Mouse (Mus musculus): ENCODE data around the gene Mier3. TPM values are rescaled to one million over a fixed set of nuclear protein-coding genes. Genes with fewer than 3 reads are reported as not detected.
A peak's percentile ranks its signal among the peaks of the same experiment; 100 is the strongest.
"Not testable (repeated sequence)": the region's sequence is repeated elsewhere in the genome, so short reads cannot be mapped to it uniquely, and the experiment has no call there.

Mier3 gene
- polyA plus RNA-seq, 1 experiment, result 17.2 TPM

- peak; percentile 7 for DNase-seq (ENCODE audit: low read depth)
- TF ChIP-seq CTCF (IDR thresholded peaks at IDR 0.05; ENCODE audit: borderline replicate concordance, extremely low read depth, insufficient read depth, insufficient read length) (no peak), POLR2A (IDR thresholded peaks at IDR 0.05; ENCODE audit: borderline replicate concordance, extremely low read depth, insufficient read depth, insufficient read length, poor library complexity, severe bottlenecking) (no peak)
These were observed 22.1 kb upstream of the Mier3 start for GRCm38 (mm10) chr13:111658501-111659280.

DNA sequence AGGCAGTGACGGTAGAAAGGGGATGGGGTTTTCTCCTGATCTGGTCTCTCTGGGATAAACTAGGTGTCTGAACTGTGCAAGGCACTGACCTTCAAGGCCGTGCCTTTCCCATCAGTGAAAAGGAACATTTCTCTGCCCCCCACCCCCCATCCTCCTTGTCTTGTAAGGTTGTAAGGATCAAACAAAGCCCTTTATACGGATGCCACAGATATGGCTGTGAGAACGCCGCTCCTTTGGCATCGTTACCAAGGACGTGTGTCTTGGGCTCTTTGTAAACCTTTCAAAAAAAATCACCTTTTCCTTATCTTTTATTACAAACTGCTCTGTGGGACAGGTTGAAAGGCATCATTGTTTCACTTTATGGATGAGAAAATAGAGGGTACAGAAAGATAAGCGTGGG lies 21.3 kb upstream of the Mier3 start:
- TF ChIP-seq POLR2A (IDR thresholded peaks at IDR 0.05; ENCODE audit: borderline replicate concordance, extremely low read depth, insufficient read depth, insufficient read length, poor library complexity, severe bottlenecking), result no peak
- no peak for TF ChIP-seq CTCF (IDR thresholded peaks at IDR 0.05; ENCODE audit: borderline replicate concordance, extremely low read depth, insufficient read depth, insufficient read length)
- no peak for DNase-seq (ENCODE audit: low read depth)

DNA sequence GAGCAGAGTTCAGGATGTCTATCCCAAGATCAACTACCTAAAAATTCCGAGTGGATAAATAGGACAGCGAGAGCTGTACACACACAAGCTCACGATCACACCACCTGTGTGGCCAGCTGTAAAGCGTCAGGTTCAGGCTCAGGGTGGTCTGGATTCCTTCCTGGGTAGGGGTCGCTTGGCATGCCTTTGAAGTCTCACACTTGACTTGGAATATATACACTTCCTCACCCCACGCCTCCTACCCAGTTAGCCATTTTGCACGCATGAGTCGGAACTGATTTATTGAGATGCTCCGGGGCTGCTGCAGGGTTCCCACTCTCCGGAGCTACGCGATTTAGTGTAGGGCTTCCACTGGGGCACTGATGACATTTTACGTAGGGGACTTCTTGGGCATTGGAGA lies 20.7 kb upstream of the Mier3 start:
- TF ChIP-seq CTCF (IDR thresholded peaks at IDR 0.05; ENCODE audit: borderline replicate concordance, extremely low read depth, insufficient read depth, insufficient read length) (no peak), POLR2A (IDR thresholded peaks at IDR 0.05; ENCODE audit: borderline replicate concordance, extremely low read depth, insufficient read depth, insufficient read length, poor library complexity, severe bottlenecking) (no peak)
- no peak for DNase-seq (ENCODE audit: low read depth)

GRCm38 (mm10) chr13:111660556-111660955 lies 20.2 kb upstream of the Mier3 start:
- TF ChIP-seq POLR2A (IDR thresholded peaks at IDR 0.05; ENCODE audit: borderline replicate concordance, extremely low read depth, insufficient read depth, insufficient read length, poor library complexity, severe bottlenecking), result no peak
- TF ChIP-seq CTCF (IDR thresholded peaks at IDR 0.05; ENCODE audit: borderline replicate concordance, extremely low read depth, insufficient read depth, insufficient read length), result no peak
- DNase-seq (ENCODE audit: low read depth), result no peak

DNA sequence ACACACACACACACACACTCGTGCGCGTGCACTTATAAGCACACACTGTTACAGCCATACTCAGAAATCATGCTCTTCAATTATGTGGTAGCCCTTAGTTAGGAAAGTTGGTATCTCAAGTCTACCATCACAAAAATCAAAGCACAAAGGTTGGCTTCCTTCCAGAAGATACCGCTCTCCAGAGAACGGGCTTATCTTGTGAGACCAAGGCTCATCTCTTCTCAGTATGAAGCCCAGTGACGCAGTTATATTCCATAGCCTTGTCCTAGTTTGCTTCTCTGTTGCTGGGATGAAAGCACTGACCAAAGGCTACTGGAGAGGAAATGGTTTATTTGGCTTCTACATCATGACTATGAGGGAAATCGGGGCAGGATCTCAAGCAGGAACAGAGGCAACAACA lies 12.8 kb upstream of the Mier3 start:
- TF ChIP-seq POLR2A (IDR thresholded peaks at IDR 0.05; ENCODE audit: borderline replicate concordance, extremely low read depth, insufficient read depth, insufficient read length, poor library complexity, severe bottlenecking) (no peak), CTCF (IDR thresholded peaks at IDR 0.05; ENCODE audit: borderline replicate concordance, extremely low read depth, insufficient read depth, insufficient read length) (no peak)
- DNase-seq (ENCODE audit: low read depth), result no peak

- TF ChIP-seq CTCF (IDR thresholded peaks at IDR 0.05; ENCODE audit: borderline replicate concordance, extremely low read depth, insufficient read depth, insufficient read length) (no peak), POLR2A (IDR thresholded peaks at IDR 0.05; ENCODE audit: borderline replicate concordance, extremely low read depth, insufficient read depth, insufficient read length, poor library complexity, severe bottlenecking) (no peak)
- no peak for DNase-seq (ENCODE audit: low read depth)
These were observed 3.9 kb upstream of the Mier3 start for GRCm38 (mm10) chr13:111676841-111677240.

DNA sequence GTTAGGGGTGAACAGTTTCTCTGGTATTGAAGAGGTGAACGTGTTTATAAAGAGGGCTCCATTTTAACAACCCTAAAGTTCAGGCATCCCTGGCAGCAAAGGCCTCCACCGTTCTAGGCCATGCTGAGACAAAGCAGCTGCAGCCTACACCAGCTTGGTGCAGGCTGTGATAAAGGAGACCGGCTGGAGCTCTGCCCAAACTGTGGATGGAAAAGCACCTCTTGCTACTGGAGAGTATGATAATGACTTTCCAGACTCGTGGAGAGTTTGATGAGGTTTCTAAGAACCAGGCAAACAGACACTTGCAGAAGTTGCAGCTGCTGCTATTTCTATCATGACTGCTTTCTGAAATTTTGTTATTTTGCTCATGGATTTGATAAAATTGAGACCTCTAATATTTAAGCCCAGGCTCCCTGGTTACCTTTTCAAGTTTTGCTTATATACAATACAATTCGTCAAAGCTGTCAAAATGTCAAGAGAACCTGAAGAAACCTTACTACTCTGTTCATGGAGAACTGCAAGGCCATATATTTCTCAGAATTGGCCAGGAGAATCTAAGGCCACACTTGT lies 3.4 kb downstream of the Mier3 start:
- peak; percentile 59 for DNase-seq (ENCODE audit: low read depth)
- TF ChIP-seq CTCF (IDR thresholded peaks at IDR 0.05; ENCODE audit: borderline replicate concordance, extremely low read depth, insufficient read depth, insufficient read length) (no peak), POLR2A (IDR thresholded peaks at IDR 0.05; ENCODE audit: borderline replicate concordance, extremely low read depth, insufficient read depth, insufficient read length, poor library complexity, severe bottlenecking) (no peak)

DNA sequence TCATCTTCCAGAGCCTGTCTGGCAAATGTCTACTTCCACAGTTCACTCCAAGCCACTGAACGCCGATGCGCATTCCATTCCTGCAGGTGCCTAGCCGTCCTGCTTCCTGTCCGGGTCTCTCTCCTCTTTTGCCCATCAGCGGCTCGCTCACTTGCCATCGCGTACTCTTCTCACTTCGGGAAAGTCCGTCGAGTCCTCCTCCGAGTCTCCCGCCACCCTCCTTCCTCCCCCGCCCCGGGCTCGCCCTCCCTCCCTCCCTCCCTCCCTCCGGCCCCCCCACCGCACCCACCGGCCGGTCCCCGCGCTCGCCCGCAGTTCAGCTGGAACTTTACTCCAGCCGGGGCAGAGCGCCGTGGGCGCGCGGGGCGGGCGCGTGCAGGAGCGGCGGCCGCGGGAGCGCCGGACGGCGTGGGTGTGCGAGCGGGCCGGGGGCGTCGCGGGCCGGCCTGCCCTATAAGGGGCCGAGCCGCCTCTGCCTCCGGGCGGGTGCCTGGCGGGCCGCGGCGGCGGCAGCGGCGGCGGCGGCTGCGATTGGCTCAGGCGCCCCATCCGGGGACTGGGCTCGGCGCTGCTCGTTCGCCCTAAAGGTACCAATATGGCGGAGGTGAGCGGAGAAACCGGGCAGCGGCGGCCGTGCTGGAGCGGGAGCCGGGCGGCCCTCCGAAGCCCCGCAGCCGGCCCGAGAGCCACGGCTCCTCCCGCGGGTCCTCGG lies 5.1 kb downstream of the Mier3 start:
- TF ChIP-seq CTCF (IDR thresholded peaks at IDR 0.05; ENCODE audit: borderline replicate concordance, extremely low read depth, insufficient read depth, insufficient read length), result no peak
- TF ChIP-seq POLR2A (IDR thresholded peaks at IDR 0.05; ENCODE audit: borderline replicate concordance, extremely low read depth, insufficient read depth, insufficient read length, poor library complexity, severe bottlenecking), result peak; percentile 55; the same call in 1 of the 2 replicates
- peak; percentile 92 for DNase-seq (ENCODE audit: low read depth)

GRCm38 (mm10) chr13:111686522-111687284 lies 5.9 kb downstream of the Mier3 start:
- TF ChIP-seq POLR2A (IDR thresholded peaks at IDR 0.05; ENCODE audit: borderline replicate concordance, extremely low read depth, insufficient read depth, insufficient read length, poor library complexity, severe bottlenecking) (no peak), CTCF (IDR thresholded peaks at IDR 0.05; ENCODE audit: borderline replicate concordance, extremely low read depth, insufficient read depth, insufficient read length) (no peak)
- DNase-seq (ENCODE audit: low read depth), result peak; percentile 42

GRCm38 (mm10) chr13:111687285-111687781 lies 6.6 kb downstream of the Mier3 start:
- TF ChIP-seq POLR2A (IDR thresholded peaks at IDR 0.05; ENCODE audit: borderline replicate concordance, extremely low read depth, insufficient read depth, insufficient read length, poor library complexity, severe bottlenecking), result no peak
- no peak for TF ChIP-seq CTCF (IDR thresholded peaks at IDR 0.05; ENCODE audit: borderline replicate concordance, extremely low read depth, insufficient read depth, insufficient read length)
- DNase-seq (ENCODE audit: low read depth), result peak; percentile 93

GRCm38 (mm10) chr13:111703396-111703795 lies 22.6 kb downstream of the Mier3 start:
- no peak for TF ChIP-seq CTCF (IDR thresholded peaks at IDR 0.05; ENCODE audit: borderline replicate concordance, extremely low read depth, insufficient read depth, insufficient read length)
- TF ChIP-seq POLR2A (IDR thresholded peaks at IDR 0.05; ENCODE audit: borderline replicate concordance, extremely low read depth, insufficient read depth, insufficient read length, poor library complexity, severe bottlenecking), result no peak
- no peak for DNase-seq (ENCODE audit: low read depth)

DNA sequence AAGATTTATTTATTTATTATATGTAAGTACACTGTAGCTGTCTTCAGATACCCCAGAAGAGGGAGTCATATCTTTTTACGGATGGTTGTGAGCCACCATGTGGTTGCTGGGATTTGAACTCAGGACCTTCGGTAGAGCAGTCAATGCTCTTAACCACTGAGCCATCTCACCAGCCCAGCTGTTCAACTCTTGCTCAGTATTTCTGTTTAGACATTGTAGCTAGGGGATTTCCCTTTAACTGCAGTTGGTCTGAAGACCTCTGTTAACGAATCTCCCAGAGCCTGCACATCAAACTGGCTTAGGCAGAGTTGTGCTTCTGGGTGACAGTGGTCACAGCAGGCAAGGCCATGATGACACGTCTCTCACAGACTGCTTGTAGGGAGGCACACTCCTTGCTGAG lies 23.2 kb downstream of the Mier3 start:
- DNase-seq (ENCODE audit: low read depth), result not testable (repeated sequence)
